Mouse (Mus musculus) brain, embryonic 14.5 days (tissue): ENCODE data around the gene Spata20.

Experiments used
- CTCF ChIP-seq: fragments of 200-500 bp; IDR thresholded peaks from 2 replicates; pipeline ENCODE4 v1.5.1; 2012; ENCODE audit warnings: inconsistent platforms, mild to moderate bottlenecking, moderate library complexity, borderline replicate concordance; ENCODE audit not compliant: insufficient read depth, insufficient read length; ENCODE audit errors: extremely low read depth
- POLR2A ChIP-seq: fragments of 200-500 bp; IDR thresholded peaks from 2 replicates; pipeline ENCODE4 v1.6.1; 2012; ENCODE audit warnings: mild to moderate bottlenecking, inconsistent platforms, borderline replicate concordance; ENCODE audit not compliant: poor library complexity, insufficient read depth, insufficient read length, severe bottlenecking; ENCODE audit errors: extremely low read depth

DNA sequence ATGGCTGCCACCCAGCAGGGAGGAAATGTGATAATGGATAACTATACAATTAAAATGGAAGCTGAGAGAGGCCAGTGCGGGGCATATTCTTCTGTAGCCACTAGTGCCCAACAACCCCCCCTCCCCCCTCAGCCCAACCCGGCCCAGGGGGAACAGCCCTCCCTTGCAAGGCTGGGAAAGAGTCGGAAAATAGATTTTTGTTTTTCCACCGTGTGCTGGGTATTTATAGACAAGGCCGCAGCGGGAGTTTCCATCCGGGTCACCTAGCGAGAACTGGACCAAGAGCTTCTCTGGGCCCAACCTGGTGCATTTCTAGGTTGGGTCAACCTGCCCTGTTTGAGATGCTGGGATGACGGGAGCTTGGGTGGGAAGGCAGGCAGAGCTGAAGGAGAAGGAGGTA, 44.2 kb downstream of the Spata20 start:
- no peak for TF ChIP-seq CTCF
- TF ChIP-seq POLR2A: no peak
